In the genomic region with DNA sequence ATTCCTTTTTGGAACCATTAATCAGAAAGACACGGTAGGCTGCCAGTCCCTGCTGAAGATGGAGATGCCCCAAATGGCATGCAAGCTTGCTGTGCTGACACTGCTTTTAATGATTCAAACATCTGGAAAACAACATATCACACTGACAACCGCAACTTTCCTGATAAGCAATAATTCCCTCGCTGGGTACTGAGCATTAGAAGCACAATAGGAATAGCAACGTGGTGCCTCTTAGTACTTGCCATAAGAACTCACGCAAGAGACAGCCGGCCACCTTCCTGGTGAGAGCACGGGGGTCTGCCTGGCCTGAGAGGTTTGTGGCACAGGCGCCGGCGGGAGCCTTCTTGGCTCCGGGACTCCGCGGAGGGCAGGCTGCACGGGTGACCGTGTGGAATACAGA, we compare ENCODE assay signal across 17 mouse cellular contexts. TPM values are rescaled to one million over a fixed set of nuclear protein-coding genes. Genes with fewer than 3 reads are reported as not detected.
DNase-seq lines count a peak whose midpoint lies in the region; ATAC-seq and TF ChIP-seq lines count a peak whose summit lies in the region.
"Not testable (repeated sequence)": the region's sequence is repeated elsewhere in the genome, so short reads cannot be mapped to it uniquely, and the experiment has no call there.
"Had no signal": no experiment of that assay in that cellular context is flagged by ENCODE, and none has a peak within 500 bp of the region (broad histone marks: within the 10 kb centered on the region; RNA-seq: fewer than 3 reads in every experiment).

No protein-coding gene starts in this region.

- H3K4me3 ChIP-seq in ES-Bruce4 (ENCODE audit: low read depth, low read length) (0 out of 2 replicates have a peak overlapping the region, but pooled peaks have one; percentile 37), ES-E14 (ENCODE audit: insufficient read depth in 1 of 2, low read depth in 1 of 2, low read length in 2 of 2, poor library complexity in 1 of 2, severe bottlenecking in 1 of 2) (peak overlapping the region; percentile 34 to 62; a peak in 3 of 4 replicates)
- not testable (repeated sequence) for H3K4me3 ChIP-seq in heart, embryonic 12.5 days; lung, embryonic 14.5 days (ENCODE audit: low read depth, low read length); lung, embryonic 16.5 days (ENCODE audit: low read length)

- ATAC-seq in heart, embryonic 12.5 days (ENCODE audit: insufficient number of reproducible peaks, low FRiP score) = not testable (repeated sequence)
- ATAC-seq in lung, embryonic 14.5 days (ENCODE audit: insufficient read depth) = peak; percentile 54; the same call in 1 of the 2 replicates
- ATAC-seq in lung, embryonic 16.5 days (ENCODE audit: low read depth) = peak; percentile 52; the same call in 1 of the 2 replicates

- not testable (repeated sequence) for TF ChIP-seq POLR2A in ES-Bruce4 (IDR thresholded peaks at IDR 0.05; ENCODE audit: insufficient read depth, low read length)

- 0 out of 2 replicates have a peak overlapping the region, but pooled peaks have one; percentile 24 for H3K4me2 ChIP-seq in heart, embryonic 12.5 days
- H3K4me2 ChIP-seq in lung, embryonic 14.5 days; lung, embryonic 16.5 days (ENCODE audit: low read depth, low read length): not testable (repeated sequence)

- H3K9ac ChIP-seq in ES-Bruce4 (ENCODE audit: low read depth, poor library complexity, severe bottlenecking); ES-E14 (ENCODE audit: insufficient read depth, low read depth, low read length, poor library complexity, severe bottlenecking); heart, embryonic 12.5 days; lung, embryonic 14.5 days; lung, embryonic 16.5 days (ENCODE audit: low read length): not testable (repeated sequence)

- H3K27ac ChIP-seq in ES-Bruce4 (ENCODE audit: insufficient read depth, low read length); ES-E14 (ENCODE audit: insufficient read depth, low read depth, low read length, poor library complexity, severe bottlenecking); heart, embryonic 12.5 days (ENCODE audit: poor library complexity, severe bottlenecking); lung, embryonic 14.5 days (ENCODE audit: low read depth); lung, embryonic 16.5 days (ENCODE audit: low read length): not testable (repeated sequence)

- 64% methylated on average over 10 of the region's 15 CpGs for WGBS in heart, embryonic 12.5 days
- 57% methylated on average over 10 of the region's 15 CpGs for WGBS in lung, embryonic 14.5 days
- WGBS in lung, embryonic 16.5 days = 59% methylated on average over 8 of the region's 15 CpGs

- TF ChIP-seq CTCF in ES-Bruce4 (IDR thresholded peaks at IDR 0.05; ENCODE audit: low read depth, low read length); lung, embryonic 14.5 days (IDR thresholded peaks at IDR 0.05; ENCODE audit: low read depth): not testable (repeated sequence)

- not testable (repeated sequence) for H3K4me1 ChIP-seq in ES-Bruce4 (ENCODE audit: control insufficient read depth, insufficient read depth, low read length); ES-E14 (ENCODE audit: control insufficient read depth in 2 of 2, insufficient read depth in 2 of 2, low read length in 2 of 2, poor library complexity in 1 of 2); heart, embryonic 12.5 days (replicated peaks); lung, embryonic 14.5 days (ENCODE audit: insufficient read depth); lung, embryonic 16.5 days (replicated peaks; ENCODE audit: control insufficient read depth, insufficient read depth, low read length)

- TF ChIP-seq EP300 in ES-Bruce4 (IDR thresholded peaks at IDR 0.05; ENCODE audit: insufficient read depth, low read depth, low read length) = not testable (repeated sequence)

- H3K9me3 ChIP-seq in ES-Bruce4 (replicated peaks; ENCODE audit: control insufficient read depth, insufficient read depth, low read length, poor library complexity, severe bottlenecking); ES-E14 (ENCODE audit: control insufficient read depth, insufficient read depth, low read depth, low read length); heart, embryonic 12.5 days (replicated peaks); lung, embryonic 14.5 days (ENCODE audit: low read depth, low read length); lung, embryonic 16.5 days (ENCODE audit: control insufficient read depth, low read length): not testable (repeated sequence)

- in situ Hi-C loops in ES-E14 (cut with MboI; ENCODE audit: low sequenced_read_pairs in 2 of 2, unreplicated experiment in 2 of 2) = not testable (repeated sequence)

- DNase-seq in ES-E14 (ENCODE audit: low read depth, low spot score) (peak; percentile 20), ZHBTc4 (ENCODE audit: low read depth, low spot score) (peak; percentile 53)
- peak; percentile 47 for DNase-seq in lung, embryonic 14.5 days

- H3K36me3 ChIP-seq in ES-Bruce4 (ENCODE audit: control insufficient read depth, insufficient read depth, low read length, poor library complexity, severe bottlenecking); ES-E14 (ENCODE audit: control insufficient read depth, insufficient read depth, low read length, poor library complexity, severe bottlenecking); heart, embryonic 12.5 days; lung, embryonic 14.5 days (ENCODE audit: insufficient read depth); lung, embryonic 16.5 days (ENCODE audit: control insufficient read depth, insufficient read depth, low read length): not testable (repeated sequence)

- H3K27me3 ChIP-seq in ES-Bruce4 (ENCODE audit: control insufficient read depth, insufficient read depth, low read length, poor library complexity, severe bottlenecking); heart, embryonic 12.5 days (replicated peaks); lung, embryonic 14.5 days (ENCODE audit: insufficient read depth, low read length); lung, embryonic 16.5 days (ENCODE audit: control insufficient read depth, insufficient read depth, low read depth, low read length): not testable (repeated sequence)

RNA-seq across cellular contexts. Expression of a gene that starts 22.5 kb away (rescaled TPM):
- not detected in 2 replicates for polyA plus RNA-seq in ES-Bruce4 (2011; ENCODE audit: insufficient read depth, insufficient read length, low read depth, missing spikeins)
- total RNA-seq in ES-E14 (2012; rRNA removed) = 1.2 and 1.8 TPM in 2 replicates
- polyA plus RNA-seq in heart, embryonic 12.5 days (2016; fragmentation: Nextera tagmentation; extraction: Ambion mirVana) = 0.34 and 0.39 TPM in 2 replicates
- polyA plus RNA-seq in lung, embryonic 14.5 days (2014; fragmentation: Nextera tagmentation; extraction: Ambion mirVana) = not detected in 2 replicates
- polyA plus RNA-seq in lung, embryonic 16.5 days (2015; fragmentation: Nextera tagmentation; extraction: Ambion mirVana) = 0.41 TPM in 1 of 2 replicates, not detected in the other
- total RNA-seq: adrenal gland, adult 2 months; adrenal gland, postnatal 10 days; adrenal gland, postnatal 25 days; adrenal gland, postnatal 4 days; common myeloid progenitor, adult 5-6 weeks; MEL had no signal
- polyA plus RNA-seq: adrenal gland, adult 2 months; embryonic facial prominence, embryonic 11.5 days; embryonic facial prominence, embryonic 13.5 days; embryonic facial prominence, embryonic 15.5 days; erythroblast, embryonic 14.5 days; forebrain, embryonic 12.5 days had no signal
